Mouse (Mus musculus) brain, adult 2 months (tissue): ENCODE measurements around the gene Lrrk1.

Experiments used
- DNase-seq: peaks from one replicate; pipeline ENCODE4 v3.0.0; 2011; ENCODE audit warnings: low read depth, low spot score

Lrrk1 gene

DNA sequence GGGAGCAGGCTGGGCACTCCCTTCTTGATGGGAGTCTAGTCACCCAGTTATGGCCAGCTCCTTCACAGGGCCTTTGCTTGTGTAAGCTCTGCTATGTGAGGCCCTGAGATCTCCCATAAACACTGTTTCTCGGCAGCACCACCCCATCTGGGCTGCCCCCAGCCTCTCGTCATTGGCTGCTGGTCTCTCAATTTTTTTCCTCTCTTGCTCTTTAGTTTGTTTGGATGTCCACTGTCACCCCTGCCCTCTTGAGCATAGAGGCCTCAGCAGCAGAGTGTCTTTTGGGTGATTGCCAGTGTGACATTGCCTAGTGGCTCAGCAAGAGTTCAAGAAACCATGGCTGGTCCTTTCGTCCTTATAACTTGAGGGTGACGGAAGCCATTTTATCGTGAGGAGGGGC is 130.9 kb downstream of the Lrrk1 start:
- DNase-seq = no peak

DNA sequence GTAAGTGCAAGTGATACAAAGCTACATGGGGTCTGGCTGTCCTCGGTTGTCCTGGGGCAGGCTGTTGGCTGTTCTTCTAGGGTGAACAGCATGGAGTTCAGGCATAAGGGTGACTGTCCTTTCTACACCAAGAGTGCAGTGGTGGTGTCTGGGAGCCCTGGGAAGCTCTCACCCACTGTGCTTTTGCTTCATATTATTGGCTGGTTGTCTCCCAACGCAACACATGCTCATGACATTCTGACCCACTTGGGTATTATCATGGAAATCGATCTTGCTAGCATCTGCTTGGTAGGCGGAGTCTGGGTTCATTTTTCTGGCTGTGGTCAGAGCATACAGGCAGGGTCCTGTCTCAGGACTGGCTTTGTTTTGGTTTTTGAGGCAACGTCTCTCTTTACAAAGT is 131.7 kb downstream of the Lrrk1 start:
- DNase-seq = no peak

DNA sequence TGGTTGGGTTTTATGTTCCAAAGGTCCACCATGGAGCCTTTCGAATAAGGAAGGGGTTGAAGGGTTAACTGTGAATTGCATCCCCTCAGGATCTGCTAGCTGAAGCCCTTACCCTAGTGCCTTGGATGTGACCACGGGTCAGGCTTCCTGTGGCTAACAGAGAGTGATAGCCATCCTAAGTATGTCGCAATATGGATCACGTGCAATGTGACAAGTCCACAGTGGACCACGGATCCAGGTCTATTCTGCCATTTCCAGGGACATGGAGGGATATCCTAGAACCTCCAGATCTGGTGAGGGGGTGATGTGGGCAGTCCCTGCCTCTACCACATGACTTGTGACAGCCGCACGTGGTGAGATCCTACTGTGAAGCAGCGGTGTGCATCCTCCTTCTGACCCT is 133.2 kb downstream of the Lrrk1 start:
- no peak for DNase-seq

DNA sequence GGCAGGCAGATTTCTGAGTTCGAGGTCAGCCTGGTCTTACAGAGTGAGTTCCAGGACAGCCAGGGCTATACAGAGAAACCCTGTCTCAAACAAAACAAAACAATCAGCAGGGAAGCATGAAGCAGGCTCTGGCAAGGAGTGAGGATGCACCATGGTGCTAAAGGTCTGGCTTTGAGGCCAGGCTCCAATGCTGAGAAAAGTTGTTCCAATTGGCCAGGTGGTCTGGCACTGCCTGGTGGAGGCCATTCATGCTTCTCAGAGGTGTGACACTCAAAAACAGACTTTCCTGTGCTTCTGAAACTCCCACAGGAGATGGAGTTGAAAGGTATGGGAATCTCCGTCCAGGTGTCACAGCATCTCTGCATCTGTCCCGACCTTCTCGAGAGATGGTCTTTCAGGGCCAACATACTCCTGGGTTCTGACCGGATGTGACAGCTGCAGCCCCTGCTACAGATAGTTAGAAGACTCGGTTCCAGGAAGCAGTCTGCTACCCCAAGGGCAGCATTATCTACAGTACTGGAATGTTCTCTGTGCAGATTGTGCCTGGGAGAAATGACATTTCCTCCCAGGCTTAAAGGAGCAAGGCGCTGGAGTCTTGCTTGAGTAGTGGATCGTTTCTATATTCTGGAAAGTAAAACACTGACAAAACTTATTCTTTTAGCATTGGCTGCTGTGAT is 134.0 kb downstream of the Lrrk1 start:
- peak; percentile 65 for DNase-seq

DNA sequence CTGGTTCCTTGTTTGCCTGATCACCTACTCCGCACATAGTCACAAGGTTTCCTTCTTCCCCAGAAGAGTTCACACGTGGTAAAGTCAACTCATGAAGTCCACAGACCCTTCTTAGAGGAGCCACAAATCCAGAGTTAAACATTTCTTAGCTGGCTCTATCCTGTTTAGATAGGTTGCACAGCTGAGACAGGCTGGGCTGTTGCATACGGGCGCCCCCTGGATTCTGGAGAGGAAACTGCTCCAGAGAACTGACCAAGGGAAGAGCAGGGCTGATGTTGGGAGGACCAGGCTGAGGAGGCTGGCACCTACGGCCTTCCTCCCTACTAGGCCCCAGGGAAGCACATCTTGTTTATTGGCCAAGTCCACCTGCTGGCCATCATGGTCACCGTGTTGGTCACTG is 138.1 kb downstream of the Lrrk1 start:
- peak; percentile 64 for DNase-seq

DNA sequence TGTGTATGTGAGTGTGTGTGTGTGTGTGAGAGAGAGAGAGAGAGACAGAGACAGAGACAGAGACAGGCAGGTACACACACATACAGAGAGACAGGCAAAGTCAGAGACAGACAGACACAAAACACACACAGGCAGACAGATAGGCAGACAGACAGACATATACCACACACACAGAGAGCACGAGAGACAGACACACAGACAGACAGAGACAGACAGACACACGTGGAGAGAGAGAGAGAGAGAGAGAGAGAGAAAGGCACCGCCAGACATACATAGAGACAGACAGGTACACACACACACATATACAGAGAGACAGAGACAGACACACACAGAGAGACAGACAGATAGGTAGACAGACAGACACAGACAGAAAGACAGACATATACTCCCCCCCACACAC is 138.7 kb downstream of the Lrrk1 start:
- DNase-seq = no peak

DNA sequence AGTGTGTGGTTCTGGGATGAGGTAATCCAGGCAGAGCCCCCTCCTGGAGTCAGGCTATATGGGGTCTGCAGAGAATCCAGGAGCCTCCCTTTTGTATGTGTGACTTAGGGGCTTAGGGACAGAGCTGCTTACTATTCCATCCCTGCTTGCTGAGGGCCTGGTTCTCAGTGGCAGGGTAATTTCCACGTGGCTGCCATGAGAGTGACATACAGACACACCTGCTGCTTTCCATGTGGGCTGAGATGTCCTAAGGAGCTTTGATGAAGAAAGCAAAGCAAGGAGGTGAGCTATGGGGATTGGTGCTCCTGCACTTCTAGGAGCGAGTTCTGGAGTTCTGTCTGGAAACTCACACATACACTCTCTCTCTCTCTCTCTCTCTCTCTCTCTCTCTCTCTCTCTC is 139.1 kb downstream of the Lrrk1 start:
- DNase-seq = no peak

DNA sequence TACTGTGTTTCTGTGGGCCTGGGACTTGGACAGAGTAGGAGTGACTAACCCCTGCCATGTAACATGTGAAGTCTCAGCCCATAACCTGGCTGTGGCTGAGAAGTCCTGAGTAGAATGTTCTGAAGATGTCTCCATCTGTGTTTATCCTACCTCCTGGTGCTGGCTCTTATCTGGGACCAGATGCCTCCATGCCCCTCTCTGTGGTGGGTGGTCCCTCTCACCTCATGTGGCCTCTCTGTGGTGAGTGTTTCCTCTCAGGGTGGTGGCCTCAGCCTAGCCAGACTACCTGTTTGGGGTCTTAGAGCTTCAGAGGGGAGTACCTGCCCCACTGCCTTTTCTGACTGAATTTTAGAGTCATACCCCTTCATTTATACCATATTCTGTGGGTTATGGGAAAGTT is 139.9 kb downstream of the Lrrk1 start:
- DNase-seq = no peak

DNA sequence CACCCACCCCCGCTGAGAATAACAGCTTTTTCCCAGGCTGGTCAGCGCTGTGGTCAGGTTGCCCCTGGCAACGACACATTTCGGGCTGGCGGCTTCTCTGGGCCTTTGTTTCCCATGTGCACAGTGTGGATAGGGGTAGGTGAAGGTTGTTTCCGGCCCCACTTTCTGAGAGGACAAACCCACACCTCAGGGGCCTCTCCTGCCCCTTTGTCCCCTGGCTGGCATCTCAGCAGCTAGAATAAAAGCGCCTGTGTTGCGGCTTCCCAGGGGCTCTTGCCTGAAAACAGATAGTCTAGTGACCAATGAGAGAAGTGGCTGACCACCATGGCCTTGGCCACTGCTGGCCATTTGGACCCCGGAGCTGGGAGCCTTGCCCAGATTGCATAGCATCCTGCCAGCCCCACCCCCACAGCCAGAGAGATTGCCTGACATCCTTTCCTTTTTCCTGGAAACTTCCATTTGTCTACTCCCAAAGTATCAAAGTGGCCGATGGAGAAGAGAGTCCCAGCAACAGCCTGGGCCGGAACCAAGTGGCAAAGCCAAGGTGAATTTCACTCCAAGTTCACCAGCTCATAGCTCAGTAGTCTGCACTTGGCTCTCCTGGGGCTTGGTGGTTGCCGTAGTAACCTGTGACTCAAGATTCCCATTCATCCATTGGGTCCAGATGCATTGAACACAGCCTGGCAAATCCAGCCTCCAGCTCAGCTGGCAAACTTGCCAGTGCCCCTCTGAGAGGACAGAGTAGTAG is 140.7 kb downstream of the Lrrk1 start:
- peak; percentile 87 for DNase-seq

DNA sequence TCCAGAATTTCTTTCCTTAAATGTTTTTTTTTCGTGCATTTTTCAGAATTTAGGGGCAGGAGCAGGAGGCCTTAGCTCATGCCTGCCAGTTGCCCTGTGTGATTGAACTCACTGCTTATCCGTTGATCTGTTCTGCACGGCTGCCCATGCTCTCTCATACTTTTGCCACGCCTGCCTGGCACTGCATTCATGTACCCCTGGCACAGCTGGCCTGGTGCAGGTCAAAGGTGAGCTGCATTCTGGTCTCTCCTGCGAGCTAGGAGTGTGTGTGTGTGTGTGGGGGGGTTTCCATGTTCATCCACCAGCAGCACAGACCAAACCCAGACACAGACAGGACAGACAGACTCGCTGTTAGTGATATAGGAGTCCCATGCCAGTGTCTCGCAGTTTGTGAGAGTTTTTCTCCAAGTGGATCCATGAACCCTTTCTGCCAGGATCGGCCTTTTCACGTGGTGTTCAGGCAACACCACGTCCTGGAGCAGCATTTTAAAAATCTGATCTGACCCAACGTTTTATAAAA is 141.4 kb downstream of the Lrrk1 start:
- no peak for DNase-seq

DNA sequence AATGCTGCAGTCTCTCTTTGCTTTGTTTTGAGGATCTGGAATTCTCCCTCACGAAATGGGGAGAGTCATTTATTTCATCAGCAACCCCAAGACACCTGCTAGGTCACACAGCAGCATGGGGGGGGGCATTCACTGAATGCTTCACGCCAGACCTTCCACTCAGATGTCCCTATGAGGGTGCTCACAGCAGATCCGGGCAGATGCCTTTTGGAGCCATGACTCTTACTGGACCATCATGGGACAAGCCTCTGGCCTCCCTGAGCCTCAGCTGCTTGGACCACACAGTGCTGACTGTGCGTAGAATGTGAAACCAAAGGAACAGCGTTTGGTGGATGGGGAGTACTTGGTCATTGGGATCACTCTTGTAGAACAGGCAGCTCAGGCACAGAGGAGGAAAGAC is 142.5 kb downstream of the Lrrk1 start:
- DNase-seq = no peak

DNA sequence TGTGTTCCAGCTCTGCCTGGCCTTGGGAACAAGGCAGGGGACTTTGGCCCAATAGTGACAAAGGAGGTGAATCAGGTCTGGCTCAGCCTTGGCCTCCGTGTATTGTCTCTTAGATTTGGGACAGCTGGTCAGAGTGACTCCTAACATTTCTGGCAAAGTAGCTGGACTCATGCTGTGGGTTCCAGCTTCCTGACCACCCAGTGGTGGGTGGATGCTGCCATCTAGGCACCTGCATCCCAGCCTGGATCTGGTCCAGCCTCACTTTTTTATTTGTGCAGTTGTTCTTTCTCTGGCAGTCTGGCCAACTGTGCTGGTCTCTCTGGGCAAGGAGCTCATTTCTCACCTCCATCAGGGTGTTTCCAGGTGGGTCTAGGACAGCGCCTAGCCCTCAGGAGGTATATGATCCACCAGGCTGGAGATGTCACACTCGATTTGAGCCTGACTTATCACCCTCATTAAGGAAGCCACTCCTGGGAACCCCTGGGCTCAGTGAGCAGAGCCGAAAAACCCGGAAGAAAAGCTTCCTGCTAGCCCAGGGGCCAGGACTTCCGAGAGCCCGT is 144.3 kb downstream of the Lrrk1 start:
- no peak for DNase-seq

DNA sequence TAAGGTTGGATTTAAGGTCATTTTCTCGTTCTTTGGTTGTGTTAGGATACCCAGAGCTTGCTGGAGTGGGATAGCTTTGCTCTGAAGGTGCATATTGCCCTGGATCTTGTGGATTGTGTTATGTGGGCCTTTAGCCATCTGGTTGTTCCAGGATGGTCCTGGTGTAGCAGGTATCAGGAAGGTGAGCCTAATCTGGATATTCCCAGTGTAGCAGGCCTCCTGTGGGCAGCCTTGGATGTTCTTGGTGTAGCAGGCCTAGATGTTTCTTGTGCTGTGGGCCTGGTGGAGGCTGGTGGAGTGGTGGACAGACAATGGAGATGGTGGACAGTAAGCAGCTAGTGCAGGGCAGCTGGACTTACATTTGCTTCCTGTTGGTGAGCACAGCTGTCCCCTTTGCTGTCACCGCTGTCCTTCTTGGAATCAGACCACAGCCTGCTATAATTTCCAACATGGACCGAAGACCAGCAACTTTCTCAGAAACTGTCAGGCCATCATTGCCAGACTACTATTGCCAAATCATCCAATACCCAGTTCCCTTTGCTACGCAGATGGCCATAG is 146.2 kb downstream of the Lrrk1 start:
- DNase-seq = no peak

DNA sequence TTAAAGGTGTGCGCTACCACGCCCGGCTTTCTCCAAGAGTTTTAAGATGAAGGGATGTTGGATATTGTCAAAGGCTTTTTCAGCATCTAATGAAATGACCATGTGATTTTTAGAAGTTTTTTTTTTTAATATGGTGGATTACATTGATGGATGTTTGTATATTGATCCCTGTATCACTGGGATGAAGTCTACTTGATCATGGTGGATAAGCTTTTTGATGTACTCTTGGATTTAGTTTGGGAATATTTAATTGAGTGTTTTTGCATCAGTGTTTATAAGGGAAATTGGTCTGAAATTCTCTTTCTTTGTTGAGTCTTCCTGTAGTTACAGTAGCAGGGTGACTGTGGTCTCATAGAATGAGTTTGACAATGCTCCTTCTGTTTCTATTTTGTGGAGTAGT is 150.0 kb downstream of the Lrrk1 start:
- no peak for DNase-seq

DNA sequence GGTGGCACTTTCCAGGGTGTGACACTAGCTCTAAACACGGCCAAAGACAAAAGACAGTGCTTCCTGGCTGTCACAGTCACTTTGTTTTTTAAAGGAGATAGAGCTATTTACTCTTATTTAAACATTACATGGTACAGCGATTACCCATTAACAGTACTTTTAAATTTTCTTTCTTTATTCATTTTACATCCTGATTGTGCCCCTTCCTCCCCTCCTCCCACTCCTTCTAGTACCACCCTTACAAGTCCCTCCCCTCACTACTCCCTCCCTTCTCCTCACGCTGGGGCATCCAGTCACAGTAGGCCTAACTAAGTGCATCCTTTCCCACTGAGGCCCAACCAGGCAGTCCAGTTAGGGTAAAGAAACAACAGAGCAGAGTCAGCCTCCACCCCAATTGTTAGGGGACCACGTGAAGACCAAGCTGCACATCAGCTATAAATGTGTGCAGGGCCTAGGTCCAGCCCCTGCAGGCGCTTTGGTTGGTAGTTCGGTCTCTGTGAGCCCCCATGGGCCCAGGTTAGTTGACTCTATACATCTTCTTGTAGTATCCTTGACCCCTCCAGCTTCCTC is 154.1 kb downstream of the Lrrk1 start:
- DNase-seq = no peak

DNA sequence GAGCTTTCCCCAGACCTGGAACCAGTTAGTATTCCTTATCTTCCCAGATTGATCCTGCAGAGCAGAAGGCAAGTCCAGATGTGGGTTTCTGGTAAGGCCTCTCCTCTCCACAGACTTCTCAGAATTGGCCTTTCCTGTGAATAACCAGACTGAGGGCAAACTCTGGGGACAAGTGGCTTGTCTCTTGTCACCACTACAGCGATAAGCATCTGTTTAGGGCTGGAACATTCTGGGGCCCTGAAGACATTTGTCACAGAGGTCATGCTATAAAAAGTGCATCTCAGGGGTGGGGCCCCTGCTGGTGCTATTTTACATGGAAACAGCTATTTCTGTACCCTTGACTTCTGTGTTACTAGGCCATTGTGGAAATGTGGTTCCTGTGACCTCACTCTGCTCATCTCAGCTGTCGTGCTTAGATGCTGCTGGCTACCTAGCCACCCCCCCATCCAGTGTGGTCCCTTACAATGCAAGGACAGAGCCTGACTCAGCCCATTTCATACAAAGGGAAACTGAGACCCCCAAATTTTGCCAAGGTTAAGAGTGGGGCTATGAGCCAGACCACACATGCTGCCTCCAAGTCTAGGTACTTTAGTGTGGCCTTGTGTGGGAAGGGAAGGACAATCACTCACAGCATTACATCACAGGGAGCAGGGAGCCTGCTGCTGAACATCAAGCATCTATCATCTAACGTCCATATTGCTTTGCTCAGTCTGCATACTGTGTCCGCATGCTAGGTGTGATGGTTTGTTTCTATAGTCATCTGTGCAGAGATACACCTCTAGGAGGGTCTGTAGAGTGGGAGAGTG is 154.8 kb downstream of the Lrrk1 start:
- no peak for DNase-seq

DNA sequence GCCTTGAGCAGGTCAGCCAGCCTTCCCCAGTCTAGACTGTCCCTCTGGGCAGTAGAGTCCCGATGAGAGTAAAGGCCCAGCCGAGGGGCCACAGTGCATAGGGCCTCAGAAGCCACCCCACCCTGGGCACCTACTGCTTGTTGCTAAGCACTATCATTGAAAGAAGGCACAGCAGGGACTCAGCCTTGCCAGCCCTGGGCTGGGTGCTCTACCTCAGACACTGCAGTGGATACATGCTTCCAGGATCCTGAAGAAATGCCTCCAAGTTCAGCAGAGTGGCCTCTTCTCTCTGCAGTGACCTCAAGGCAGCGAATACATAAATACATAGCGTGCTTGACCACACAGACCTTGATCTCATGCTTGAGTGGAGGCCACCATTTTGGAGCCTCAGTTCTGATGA is 156.3 kb downstream of the Lrrk1 start:
- no peak for DNase-seq

DNA sequence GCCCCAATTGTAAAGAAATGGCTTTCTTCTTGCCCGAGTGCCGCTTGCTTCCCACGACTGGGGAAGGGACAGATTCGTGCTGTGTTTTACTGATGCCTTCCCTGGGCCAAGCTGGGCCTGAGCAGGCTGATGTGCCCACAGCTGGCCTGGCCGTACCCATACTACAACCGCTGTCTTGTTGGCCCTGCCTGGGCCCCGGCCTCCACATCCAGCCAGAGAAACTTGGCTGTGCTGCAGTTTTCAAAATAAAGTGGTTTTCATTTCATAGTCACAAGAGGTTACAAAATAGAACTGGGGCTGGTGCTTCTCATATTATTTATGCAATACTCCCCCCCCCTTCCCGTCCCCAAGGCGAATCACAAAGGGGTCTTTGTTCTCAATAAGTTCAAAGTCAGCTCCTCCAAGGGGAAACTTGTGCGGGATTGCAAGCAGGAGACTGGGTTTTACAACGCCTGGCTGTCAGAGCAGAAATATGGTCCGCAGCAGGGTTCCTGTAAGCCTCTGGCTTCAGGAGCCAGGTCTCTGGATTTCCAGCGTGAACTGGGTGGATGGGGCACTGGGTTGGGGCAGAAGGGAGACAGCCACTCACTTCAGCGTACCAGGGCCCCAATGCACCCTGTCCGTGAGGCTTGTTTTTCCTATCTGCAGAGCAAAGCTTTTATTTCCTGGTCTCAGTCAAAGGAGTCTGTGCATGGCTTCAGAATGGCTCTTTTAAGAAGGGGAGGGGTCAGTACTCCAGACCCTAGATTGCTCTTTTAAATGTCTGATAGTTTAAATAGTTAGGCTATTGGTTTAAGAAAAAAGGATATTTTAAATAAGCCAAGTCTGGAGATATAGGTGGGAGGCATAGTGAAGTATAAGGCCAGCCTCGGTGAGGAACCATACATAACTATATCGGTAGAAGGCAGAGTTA is 157.3 kb downstream of the Lrrk1 start:
- peak; percentile 67 for DNase-seq

DNA sequence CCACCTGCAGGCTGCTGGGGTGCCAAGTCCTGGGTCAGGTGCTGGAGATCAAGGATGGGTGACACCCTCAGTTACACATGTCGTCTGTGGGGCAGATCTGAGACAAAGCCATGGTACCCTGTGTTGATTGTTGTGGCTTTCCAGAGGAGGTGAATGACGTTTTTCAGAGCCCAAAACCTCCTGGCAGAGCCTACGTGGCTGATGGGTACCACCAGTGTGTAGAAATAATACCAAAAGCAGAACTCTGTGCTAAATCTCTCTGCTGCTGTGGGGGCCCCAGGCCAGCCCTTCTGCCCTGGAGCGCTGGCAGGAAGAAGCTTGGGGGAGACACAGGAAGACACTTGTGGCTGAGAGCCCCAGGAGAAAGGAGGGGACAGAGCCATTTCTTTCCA is 157.9 kb downstream of the Lrrk1 start:
- no peak for DNase-seq

DNA sequence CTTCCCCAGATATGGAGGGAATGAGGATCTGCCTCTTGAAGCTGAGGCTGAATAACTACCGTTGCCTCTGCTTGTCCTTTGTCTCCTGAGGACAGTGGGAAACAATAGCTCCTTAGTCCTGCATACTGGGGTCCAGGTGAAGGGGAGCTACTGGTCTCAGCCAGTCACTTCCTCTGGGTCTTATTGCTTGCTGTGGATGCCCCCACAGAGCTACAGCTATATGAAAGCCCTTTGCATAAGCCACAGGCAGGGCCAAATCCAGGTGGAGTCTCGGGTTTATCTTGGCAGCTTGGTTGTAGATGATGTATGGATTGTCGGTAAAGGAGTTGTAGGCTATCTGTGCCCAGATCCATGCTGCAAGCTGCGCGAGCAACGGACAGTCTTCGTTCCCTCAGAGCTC is 158.7 kb downstream of the Lrrk1 start:
- DNase-seq = no peak

DNA sequence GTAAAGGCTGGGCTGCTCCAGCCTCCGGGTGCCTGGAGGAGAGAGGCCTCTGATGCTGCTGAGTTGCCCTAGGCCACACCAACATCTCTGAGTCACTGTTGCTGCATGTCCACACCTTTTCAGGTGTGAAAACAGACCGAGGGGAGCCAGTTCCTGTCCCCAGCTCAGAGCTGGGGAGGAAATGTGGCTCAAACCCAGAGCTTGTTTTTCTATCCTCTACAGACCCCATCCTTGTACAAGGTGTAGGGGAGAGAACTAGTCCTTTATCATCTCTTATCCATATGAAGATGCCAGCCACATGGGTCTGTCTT is 159.6 kb downstream of the Lrrk1 start:
- no peak for DNase-seq
